Mouse (Mus musculus): Measurements from ENCODE around the gene Cth.
A peak's percentile ranks its signal among the peaks of the same experiment; 100 is the strongest.
"Not testable (repeated sequence)": the region's sequence is repeated elsewhere in the genome, so short reads cannot be mapped to it uniquely, and the experiment has no call there.

Cth gene

DNA sequence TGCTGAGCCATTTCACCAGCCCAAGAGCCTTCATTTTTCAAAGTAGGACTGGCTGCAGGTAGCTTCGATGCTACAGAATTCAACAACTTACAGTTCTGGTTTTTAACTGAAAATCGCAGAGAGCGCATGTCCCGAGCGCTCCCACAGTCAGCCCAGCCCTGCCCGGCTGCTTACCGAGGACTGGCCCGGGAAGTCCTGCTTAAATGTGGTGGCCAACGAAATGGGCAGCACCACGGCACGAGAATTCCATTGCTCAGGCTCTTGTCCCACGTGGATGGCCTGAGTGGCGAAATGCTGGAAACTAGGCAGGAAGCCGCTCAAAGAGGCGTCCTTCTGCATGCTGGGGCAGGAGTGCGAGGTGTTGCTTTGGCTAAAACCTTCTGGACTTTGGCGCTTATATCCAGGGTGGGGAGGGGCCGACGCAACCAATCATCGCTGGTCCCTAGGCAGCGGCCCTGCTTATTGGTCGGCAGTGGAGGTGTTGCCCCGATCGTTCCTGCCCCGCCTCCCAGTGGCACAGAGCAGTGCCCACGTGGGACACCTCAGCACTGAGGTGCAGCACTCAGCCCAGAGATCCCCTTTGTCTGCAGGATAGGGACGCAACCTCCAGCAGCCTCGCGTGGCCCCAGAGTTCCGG lies at the start of gene Cth:
Gene Cth (minus strand): TSS at position 386 of the 637 bp plus-strand sequence.
- DNase-seq (ENCODE audit: low spot score in 2 of 2): peak; percentile 79 to 85

DNA sequence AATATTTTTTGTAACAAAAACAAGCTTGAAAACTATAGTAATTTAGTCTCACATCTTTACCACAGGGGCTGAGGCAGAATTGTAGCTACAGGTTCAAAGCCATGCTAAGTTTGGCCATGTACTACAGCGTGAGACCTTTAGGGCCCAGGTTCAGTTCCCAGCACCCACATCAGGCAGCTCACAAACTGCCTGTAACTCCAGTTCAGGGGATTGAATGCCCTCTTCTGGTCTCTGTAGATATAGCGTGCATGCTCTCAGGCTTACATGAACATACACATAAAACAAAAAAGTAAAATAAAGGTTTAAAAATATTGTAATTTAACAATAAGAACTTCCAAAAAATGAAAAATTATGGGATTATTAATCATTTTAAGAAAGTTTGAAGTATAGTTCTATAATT lies 48.4 kb upstream of the Cth start:
- no peak for DNase-seq (ENCODE audit: low spot score in 2 of 2)

DNA sequence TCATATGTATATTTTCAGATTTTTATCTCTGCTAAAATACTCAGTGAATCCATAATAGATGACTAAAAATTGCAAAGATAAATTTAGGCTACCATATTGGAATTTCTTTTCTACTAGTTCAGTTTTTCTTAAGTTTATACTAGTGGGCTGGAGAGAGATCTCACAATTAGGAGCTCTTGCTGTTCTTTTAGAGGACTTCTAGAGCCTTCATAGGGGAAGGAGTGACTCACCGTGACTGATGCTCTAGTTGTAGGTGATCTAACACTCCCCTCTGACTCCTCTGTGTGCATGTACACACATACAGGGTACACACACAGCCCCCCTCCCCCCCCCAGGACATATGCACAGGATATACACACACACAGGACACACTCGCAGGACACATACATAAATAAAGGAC lies 46.3 kb upstream of the Cth start:
- no peak for DNase-seq (ENCODE audit: low spot score in 2 of 2)

DNA sequence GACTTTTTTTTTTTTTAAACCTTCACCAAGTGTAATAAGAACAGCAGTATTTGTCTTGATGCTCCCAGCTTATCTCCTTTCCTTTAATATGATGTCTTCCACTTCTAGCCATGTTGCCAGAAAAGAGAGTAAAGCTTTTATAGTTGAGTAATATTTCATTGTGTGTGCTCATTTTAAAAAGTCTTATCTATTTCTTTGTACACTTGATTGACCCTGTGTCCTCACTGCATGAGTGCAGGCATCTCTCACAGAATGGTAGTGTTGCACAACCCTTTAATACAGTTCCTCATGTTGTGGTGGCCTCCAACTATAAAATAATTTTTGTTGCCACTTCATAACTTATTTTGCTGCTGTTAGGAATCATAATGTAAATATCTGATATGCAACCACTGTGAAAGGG lies 32.4 kb upstream of the Cth start:
- no peak for DNase-seq (ENCODE audit: low spot score in 2 of 2)

DNA sequence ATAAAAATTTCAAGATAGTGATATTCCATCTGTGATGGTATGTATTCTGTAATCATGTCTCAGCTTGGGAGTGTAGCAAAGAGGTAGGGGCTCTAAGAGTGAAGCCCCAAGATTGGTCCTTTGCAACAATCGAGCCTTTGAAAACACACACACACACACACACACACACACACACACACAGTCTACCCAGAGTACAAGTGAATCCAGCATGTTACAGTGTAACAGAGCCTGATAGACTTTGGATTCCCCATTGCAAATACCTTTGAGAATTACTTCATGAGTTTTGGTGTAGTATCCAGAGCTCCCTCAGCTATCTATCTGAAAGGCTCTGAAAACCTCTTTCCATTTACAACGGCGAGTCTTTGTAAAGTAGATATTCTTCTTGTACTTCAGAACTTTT lies 31.3 kb upstream of the Cth start:
- DNase-seq (ENCODE audit: low spot score in 2 of 2): no peak

DNA sequence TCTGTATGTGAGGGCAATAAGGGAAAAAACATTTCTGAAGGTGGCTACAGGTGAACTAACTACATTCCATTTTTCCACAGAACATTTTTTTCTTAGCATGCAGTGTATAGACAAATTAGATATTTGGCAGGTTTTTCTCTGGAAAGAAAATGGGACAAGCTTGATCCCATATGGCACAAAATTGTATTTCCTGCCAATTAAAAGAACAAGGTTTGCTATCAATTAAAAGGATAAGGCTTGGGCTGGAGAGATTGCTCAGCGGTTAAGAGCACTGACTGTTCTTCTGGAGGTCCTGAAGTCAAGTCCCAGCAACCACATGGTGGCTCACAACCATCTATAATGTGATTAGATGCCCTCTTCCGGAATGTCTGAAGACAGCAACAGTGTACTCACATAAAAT lies 30.6 kb upstream of the Cth start:
- no peak for DNase-seq (ENCODE audit: low spot score in 2 of 2)

DNA sequence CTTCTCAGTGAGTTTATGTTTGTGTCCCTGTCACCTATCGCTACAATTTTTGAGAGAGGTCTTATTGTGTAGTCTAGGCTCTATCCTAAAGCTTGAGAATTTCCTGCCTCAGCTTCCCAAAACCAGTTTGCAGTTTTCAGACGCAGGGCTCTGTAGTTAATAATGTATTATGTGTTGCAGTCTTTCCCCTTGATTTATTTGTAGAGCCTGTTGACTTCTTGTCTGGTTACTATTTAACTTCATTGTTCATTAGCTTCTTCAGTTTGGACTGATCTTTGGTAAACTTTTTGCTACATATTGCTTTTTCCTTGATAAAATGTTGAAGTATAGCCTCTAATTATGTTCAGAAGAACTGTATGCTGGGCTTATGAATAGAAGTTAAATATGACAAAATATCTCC lies 27.8 kb upstream of the Cth start:
- DNase-seq (ENCODE audit: low spot score in 2 of 2): no peak

DNA sequence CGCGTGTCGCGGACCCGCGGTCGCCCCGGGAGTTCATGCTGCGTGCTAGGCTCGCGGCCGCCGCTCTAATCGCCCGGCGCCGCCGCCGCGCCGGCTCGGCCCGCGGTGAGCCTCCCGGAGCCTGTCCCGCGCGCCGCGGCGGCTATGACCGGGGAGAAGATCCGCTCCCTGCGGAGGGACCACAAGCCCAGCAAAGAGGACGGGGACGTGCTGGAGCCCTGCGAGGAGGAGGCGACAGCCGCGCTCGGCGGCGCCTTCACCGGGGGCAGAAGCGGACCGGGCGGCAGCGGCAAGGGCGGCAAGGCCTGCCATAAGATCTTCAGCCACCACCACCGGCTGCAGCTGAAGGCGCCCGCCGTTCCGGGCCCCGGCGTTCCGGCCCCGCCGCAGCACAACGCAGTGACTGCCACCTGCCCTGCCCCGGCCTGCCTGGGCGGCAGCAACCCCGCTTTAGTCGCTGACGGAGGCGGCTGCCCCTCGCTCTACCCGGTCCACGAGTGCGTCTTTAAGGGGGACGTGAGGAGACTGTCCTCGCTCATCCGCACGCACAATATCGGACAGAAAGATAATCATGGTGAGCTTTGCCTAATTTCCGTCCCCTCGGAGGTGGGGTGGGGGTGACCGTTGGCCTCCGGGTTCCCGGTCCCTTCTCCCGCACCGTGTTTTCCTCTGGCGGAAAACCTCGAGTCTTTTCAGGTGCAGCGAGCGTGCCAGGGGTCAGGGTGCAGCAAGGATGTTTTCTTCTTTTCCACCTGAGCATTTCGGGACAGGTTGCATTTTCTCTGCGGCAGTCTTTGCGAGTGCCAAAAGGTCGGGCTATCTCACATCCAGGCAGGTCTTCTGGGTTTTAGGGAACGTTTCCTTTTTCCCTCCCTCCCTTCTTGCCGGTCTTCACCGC lies 22.8 kb upstream of the Cth start:
- DNase-seq (ENCODE audit: low spot score in 2 of 2): peak in 1 of 2 experiments; percentile 27

DNA sequence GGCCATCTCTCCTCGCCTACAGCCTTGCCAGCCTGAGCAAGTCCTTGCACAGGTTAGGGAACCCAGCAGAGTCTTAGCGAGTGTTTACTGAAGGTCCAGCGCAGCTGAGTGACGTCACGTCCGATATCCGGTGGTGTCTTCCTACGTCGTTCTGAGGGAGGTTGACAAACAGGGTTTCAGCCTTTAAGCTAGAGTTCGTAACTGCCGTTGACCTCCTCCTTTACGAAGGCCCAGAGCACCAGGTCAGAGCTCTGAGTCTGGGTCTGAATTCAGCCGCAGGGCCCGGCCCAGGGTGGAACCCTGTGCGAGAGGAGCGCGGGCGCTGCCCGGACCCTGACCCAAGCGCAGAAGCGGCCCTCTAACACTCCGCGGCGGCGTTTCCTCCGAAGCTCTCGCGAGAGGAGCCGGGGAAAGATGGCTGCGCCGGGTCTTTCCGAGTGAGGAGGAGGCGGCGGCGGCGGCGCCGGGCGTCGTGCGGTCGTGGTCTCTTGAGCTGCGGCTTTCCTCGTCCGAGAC lies 22.0 kb upstream of the Cth start, which contains the start of gene Ankrd13c:
Gene Ankrd13c (plus strand): TSS at position 397 of the 516 bp plus-strand sequence.
- peak; percentile 91 to 95 for DNase-seq (ENCODE audit: low spot score in 2 of 2)

DNA sequence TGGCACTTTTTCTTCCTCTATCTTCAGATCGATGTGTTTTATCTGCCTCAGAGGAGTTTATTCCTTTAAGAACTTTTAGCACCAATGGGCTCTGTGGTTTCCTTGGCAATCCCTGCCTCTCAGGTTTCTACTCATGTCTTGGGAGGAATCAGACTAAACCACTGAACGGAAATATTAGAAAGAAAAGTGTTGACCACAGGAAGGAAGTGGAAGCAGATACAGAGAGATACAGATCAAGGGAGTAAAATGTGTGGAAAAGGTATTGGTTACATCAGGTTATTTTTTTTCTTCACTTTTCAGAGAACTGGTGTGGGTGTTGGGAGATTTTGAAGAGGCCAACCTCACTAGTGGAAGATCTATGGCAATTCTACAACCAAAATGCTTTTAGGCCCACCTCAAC lies 13.7 kb upstream of the Cth start:
- DNase-seq (ENCODE audit: low spot score in 2 of 2): no peak

DNA sequence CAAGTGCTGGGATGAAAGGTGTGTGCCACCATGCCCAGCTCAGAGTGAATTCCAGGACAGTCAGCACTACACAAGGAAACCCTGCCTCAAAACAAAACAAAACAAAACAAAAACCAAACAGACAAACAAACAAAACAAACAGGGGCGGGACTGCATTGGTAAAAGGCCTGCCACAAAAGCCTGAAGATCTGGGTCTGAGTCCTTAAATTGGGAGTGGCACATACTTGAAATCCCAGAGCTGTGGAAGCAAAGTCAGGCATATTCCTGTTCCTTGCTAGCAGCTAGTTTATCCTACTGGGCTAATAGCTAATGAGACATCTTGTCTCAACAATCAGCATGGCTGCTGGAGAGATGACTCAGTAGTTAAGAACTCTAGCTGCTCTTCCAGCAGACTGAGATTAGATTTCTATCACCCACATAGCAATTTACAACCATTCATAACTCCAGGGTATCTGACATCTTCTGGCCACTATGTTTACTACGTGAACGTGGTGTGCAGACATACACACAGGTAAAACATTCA lies 9.5 kb upstream of the Cth start:
- no peak for DNase-seq (ENCODE audit: low spot score in 2 of 2)

DNA sequence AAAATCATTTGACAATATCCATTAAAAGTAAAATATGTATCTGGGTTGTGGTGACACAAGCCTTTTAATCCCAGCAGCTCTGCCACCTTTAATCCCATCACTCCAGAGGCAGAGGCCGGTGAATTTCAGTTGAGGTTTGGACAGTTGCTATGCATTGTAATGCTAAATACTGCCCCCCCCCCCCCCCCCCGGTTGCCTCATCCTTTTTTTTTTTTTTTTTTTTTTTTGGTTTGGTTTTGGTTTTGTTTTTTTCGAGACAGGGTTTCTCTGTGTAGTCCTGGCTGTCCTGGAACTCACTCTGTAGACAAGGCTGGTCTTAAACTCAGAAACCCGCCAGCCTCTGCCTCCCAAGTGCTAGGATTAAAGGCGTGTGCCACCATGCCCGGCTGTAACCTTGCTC lies 8.3 kb upstream of the Cth start:
- DNase-seq (ENCODE audit: low spot score in 2 of 2): not testable (repeated sequence)

DNA sequence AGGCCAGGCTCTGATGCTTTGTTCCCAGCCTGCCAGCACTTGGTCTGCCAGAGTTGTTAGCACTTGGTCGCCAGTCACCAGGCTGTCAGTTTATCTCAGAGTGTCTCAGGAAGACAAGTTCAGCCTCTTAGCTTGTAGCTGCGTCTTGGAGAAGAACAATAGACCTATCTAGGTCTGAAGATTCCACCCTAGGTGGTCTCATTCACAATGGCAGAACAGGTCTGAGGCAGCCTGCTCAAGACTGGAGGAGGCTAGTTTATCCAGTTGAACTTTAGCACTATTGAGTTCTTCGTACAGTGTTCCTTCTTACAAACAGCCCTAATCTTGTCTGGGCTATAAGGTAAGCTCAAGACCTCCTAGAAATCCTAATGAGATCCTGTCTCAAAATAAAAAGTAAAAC lies 7.2 kb upstream of the Cth start:
- DNase-seq (ENCODE audit: low spot score in 2 of 2): no peak

DNA sequence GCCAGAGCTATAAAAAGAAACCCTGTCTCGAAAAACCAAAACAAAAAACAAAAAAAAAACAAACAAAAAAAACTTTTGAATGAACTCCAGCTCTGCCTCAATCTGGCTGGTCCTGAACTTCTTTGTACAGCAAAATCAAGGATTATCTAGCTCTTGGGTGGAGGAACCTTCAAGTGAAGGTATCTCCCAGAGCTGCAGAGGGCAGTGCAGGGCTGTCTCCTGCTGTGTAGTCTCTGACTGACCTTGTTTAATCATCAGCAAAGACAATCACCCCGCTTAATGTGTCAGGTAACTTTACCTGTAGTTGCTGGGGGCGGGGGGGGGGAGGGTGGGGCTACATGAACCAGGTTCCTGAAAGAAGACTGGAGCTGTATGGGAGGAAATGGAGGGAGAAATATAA lies 6.7 kb upstream of the Cth start:
- no peak for DNase-seq (ENCODE audit: low spot score in 2 of 2)

DNA sequence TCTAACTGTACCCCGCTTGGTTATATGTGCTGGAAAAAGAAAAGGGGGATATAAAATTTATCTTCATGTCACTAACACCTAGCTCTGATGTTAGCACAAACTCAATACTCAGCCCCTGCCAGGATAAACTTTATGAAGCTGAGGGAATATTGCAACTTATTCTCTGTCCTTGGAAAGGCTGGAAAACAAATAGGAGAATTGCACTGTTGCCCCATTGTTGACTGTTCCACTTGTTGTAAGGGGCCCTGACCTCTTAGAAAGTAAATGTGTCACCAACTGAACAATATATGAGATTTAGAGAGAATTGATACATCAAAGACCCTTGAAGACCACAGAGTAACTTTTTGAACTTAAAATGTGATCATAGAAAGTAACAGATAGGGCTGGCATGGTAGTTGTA lies 4.5 kb upstream of the Cth start:
- no peak for DNase-seq (ENCODE audit: low spot score in 2 of 2)

DNA sequence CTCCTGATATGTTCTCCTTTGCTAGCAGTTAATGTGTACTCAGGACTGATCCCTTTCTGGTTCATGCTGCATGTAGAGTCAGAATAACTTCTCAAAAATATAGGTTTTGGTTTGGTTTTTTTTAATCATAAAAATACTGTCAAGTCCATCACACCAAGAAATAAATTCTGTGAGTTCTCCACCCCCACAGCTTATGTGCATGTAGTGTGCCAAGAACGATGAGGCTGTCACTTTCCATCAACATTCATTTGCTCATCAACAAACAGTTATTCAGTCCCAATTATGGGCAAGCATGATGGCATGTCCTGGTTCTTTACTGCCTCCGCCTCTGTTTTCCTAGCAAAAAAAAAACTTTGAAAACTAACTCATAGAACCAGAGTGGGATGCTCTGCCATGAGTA lies 3.9 kb upstream of the Cth start:
- DNase-seq (ENCODE audit: low spot score in 2 of 2): peak; percentile 13 to 27

DNA sequence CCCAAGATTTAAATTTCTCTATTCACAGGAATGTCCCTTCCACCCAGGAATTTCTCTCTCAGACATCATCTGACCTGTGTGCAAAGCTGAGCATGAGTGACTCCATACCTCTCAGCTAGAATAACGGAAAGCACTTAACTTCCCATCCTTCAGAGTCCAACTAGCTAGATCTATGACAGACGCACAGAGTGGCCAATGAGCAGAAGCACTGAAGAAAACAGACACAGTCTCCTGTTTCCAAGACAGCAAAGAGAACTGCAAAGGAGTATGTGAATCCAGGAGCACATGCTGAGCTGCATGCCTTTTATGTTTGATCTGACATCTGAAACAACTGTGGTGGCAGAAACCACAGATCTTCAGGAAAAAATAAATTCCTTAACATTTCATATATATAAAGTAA lies 1.9 kb upstream of the Cth start:
- no peak for DNase-seq (ENCODE audit: low spot score in 2 of 2)

DNA sequence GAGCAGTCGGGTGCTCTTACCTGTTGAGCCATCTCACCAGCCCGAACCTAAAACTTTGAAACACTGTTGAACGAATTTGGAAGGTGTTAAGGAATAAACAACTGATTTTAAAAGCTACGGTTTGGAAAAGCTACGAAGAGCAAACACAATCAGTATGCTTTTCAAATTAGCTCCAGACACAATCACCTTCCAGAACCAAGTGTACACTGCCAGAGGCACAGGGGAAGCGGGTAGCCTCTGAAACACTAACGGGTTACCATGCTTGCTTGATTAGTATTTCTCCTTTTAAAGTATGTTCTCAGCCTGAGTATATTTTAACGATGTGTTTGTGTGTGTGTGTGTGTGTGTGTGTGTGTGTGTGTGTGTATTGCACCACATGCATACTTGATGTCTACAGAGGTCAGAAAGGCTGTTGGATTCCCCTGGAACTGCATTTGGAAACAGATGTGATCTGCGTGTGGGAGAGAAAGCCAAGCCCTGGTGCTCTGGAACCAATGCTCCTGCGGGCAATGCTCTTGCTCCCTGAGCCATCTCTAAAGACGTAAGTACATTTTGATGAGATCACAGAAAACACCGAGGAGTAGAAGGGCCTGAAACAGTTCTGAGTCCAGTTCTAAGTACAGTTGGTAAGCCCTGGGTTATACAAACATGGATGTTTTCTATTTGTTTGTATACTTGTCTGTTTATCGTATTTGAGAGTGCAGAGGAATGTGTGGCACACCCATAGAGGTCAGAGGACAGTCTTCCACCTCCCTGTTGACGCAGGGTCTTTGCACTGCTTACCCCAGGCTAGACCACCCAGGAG lies 1.0 kb upstream of the Cth start:
- DNase-seq (ENCODE audit: low spot score in 2 of 2): no peak

DNA sequence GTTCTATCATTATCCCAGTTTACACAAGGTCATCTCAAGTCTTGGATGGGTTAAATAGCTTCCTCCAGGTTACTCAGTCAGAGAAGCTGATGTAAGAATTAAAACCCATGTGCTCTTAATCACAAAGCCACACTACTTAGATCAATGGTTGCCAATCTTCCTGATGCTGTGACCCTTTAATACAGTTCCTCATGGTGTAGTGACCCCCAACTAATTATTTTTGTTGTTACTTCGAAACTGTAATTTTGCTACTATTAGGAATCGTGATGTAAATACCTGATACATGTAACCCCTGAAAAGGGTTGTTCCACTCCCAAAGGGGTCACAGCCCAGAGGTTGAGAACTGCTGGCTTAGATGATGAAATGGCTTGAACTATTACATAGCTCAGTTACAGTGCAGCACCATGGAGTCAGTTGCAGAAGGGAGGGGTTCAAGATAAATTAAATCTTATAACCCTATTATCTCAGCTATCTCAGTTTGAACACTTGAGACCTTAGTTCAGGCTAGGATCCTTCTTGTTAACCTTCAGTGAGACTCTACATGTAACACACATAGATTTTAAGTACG lies 1.5 kb downstream of the Cth start:
- DNase-seq (ENCODE audit: low spot score in 2 of 2): no peak

DNA sequence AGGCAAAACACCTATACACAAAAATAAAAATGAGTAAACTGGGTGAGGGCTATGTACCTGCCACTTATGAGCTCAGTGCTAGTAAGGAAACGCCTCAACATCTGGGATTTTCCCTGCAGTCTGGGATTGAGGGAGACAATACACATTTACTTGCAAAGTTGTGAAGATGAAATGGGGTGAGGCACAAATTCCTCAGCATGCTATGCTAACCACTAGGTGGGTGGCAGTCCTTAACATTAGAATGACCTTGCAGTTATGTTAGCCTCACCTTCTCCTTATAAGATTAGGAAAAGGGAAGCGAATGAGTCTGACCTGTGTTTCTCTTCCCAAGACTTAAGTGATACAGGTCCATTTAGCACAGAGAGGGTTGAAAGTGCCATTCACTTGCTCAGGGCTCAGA lies 3.5 kb downstream of the Cth start:
- no peak for DNase-seq (ENCODE audit: low spot score in 2 of 2)

DNA sequence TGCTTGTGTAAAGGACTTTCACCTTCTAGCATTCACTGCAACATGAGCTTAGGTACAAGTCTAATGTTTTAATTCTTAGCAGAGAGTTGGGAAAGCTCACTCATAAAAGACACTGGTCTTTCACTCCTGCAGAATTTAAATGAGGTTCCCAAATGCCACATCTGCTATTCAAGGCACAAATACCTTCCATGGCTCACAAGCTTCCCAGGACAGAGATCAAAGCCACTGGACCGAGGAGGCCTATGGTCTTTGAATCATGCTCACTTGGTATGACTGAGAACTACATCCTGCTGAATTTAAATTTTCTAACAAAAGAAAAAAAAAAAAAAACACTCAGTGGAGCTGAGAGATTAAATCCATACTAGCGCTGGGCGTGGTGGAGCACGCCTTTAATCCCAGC lies 8.5 kb downstream of the Cth start:
- DNase-seq (ENCODE audit: low spot score in 2 of 2): no peak

DNA sequence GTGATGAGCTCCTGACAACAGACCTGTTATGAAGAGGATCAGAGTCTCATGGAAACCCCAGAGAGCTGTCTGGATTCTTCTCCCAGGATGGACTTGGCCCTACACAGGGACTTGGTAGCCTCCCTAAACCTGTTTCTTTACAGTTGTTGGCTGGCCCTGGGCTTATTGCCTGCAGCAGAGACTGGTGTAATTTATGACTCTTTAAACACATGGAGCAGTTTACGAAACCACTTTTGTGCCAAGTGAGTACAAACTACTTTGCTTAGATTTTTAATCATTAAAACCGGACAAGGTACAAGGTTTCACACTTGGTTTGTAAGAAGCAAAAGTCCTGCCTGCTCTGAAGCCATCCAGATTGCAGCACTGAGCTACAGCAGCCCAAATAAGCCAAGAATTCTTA lies 12.7 kb downstream of the Cth start:
- DNase-seq (ENCODE audit: low spot score in 2 of 2): no peak
